In genomic region chr15:27616159-27616558, GRCm38 (mm10) we compare ENCODE assay signal across 9 mouse cellular contexts. TPM values are rescaled to one million over a fixed set of nuclear protein-coding genes. Genes with fewer than 3 reads are reported as not detected.
A peak's percentile ranks its signal among the peaks of the same experiment; 100 is the strongest.
DNase-seq lines count a peak whose midpoint lies in the region; ATAC-seq and TF ChIP-seq lines count a peak whose summit lies in the region.
"Had no signal": no experiment of that assay in that cellular context is flagged by ENCODE, and none has a peak within 500 bp of the region (broad histone marks: within the 10 kb centered on the region; RNA-seq: fewer than 3 reads in every experiment).

No protein-coding gene starts in this region.

- intact Hi-C loops in gastrocnemius, adult 2 months (cut with DNase I) = no loop called here

- H3K4me1 ChIP-seq in heart, embryonic 10.5 days = peaks cover 20% of the 10 kb centered on the region
- peaks cover 42% of the 10 kb centered on the region for H3K4me1 ChIP-seq in bone marrow macrophage, adult 2 months (ENCODE audit: control insufficient read depth, insufficient read depth, low read length)
- peaks cover 7% of the 10 kb centered on the region; the same call in 1 of the 2 replicates for H3K4me1 ChIP-seq in lung, embryonic 16.5 days (replicated peaks; ENCODE audit: control insufficient read depth, insufficient read depth, low read length)
- H3K4me1 ChIP-seq: embryonic facial prominence, embryonic 12.5 days had no signal

- no peaks in the 10 kb centered on the region for H3K27me3 ChIP-seq in heart, embryonic 10.5 days (ENCODE audit: insufficient read depth, poor library complexity, severe bottlenecking)
- no peaks in the 10 kb centered on the region for H3K27me3 ChIP-seq in lung, embryonic 16.5 days (ENCODE audit: control insufficient read depth, insufficient read depth, low read depth, low read length)
- H3K27me3 ChIP-seq: embryonic facial prominence, embryonic 12.5 days had no signal

- H3K27ac ChIP-seq in heart, embryonic 10.5 days = no peak overlapping the region
- peak overlapping the region; percentile 56 for H3K27ac ChIP-seq in bone marrow macrophage, adult 2 months (ENCODE audit: insufficient read depth, low read depth, low read length)
- H3K27ac ChIP-seq in gastrocnemius, adult 2 months = peak overlapping the region; percentile 84
- H3K27ac ChIP-seq in lung, embryonic 16.5 days (ENCODE audit: low read length) = no peak overlapping the region
- H3K27ac ChIP-seq: embryonic facial prominence, embryonic 12.5 days had no signal

- H3K4me3 ChIP-seq in heart, embryonic 10.5 days = no peak overlapping the region
- no peak overlapping the region for H3K4me3 ChIP-seq in bone marrow macrophage, adult 2 months (ENCODE audit: insufficient read depth, low read length)
- 0 out of 2 replicates have a peak overlapping the region, but pooled peaks have one; percentile 1 for H3K4me3 ChIP-seq in gastrocnemius, adult 2 months
- no peak overlapping the region for H3K4me3 ChIP-seq in lung, embryonic 16.5 days (ENCODE audit: low read length)
- H3K4me3 ChIP-seq: embryonic facial prominence, embryonic 12.5 days had no signal

- H3K4me2 ChIP-seq in lung, embryonic 16.5 days (ENCODE audit: low read depth, low read length) = no peak overlapping the region
- H3K4me2 ChIP-seq: embryonic facial prominence, embryonic 12.5 days had no signal

- TF ChIP-seq CTCF in bone marrow macrophage, adult 2 months (IDR thresholded peaks at IDR 0.05; ENCODE audit: low read depth, low read length) = no peak
- TF ChIP-seq CTCF in gastrocnemius, adult 2 months (IDR thresholded peaks at IDR 0.05) = peak; percentile 31; the same call in 1 of the 2 replicates

- H3K9ac ChIP-seq in lung, embryonic 16.5 days (ENCODE audit: low read length) = no peak overlapping the region
- H3K9ac ChIP-seq: embryonic facial prominence, embryonic 12.5 days had no signal

- ATAC-seq in lung, embryonic 16.5 days (ENCODE audit: low read depth) = peak; percentile 85

- DNase-seq in heart, adult 11 months = peak; percentile 99
- DNase-seq in heart, embryonic 10.5 days (ENCODE audit: low spot score) = no peak
- DNase-seq in gastrocnemius, adult 2 months = peak; percentile 92
- no peak for DNase-seq in embryo, embryonic 10.5 days (ENCODE audit: low spot score)
- DNase-seq in kidney, postnatal 4 days = no peak
- no peak for DNase-seq in spleen, adult 18-20 months

- WGBS in heart, embryonic 10.5 days = 80% methylated on average over 4 of the region's 4 CpGs
- 49% methylated on average over 4 of the region's 4 CpGs for WGBS in lung, embryonic 16.5 days

- TF ChIP-seq POLR2A in bone marrow macrophage, adult 2 months (IDR thresholded peaks at IDR 0.05; ENCODE audit: borderline replicate concordance, low read depth, low read length) = no peak

- H3K36me3 ChIP-seq in heart, embryonic 10.5 days = peaks cover 44% of the 10 kb centered on the region
- peaks cover 19% of the 10 kb centered on the region for H3K36me3 ChIP-seq in lung, embryonic 16.5 days (ENCODE audit: control insufficient read depth, insufficient read depth, low read length)

- no peaks in the 10 kb centered on the region for H3K9me3 ChIP-seq in heart, embryonic 10.5 days
- H3K9me3 ChIP-seq in lung, embryonic 16.5 days (ENCODE audit: control insufficient read depth, low read length) = no peaks in the 10 kb centered on the region
- H3K9me3 ChIP-seq: embryonic facial prominence, embryonic 12.5 days had no signal

RNA-seq across cellular contexts. Expression of gene Otulin, which starts 14.3 kb away (rescaled TPM):
- 25.0 and 28.3 TPM in 2 replicates for polyA plus RNA-seq in heart, embryonic 10.5 days (2016; fragmentation: Nextera tagmentation; extraction: Ambion mirVana)
- 98.6 and 100 TPM in 2 replicates for polyA plus RNA-seq in bone marrow macrophage, adult 2 months (2012; ENCODE audit: insufficient read depth, insufficient read length, missing spikeins)
- 10 to 100 TPM; 16.2 to 20.7 TPM for total RNA-seq in gastrocnemius, adult 2 months (2021)
- 13.0 and 22.4 TPM in 2 replicates for polyA plus RNA-seq in lung, embryonic 16.5 days (2015; fragmentation: Nextera tagmentation; extraction: Ambion mirVana)

Comparison
In these comparisons a context has a peak if more than half of its experiments do, and no peak if none do; other contexts are left out.
1. DNase-seq: peak in heart, adult 11 months (single experiment) and gastrocnemius, adult 2 months (single experiment); none in heart, embryonic 10.5 days (single experiment), embryo, embryonic 10.5 days (single experiment), kidney, postnatal 4 days (0 of 2) and spleen, adult 18-20 months (0 of 2).
2. H3K27ac ChIP-seq: peak in bone marrow macrophage, adult 2 months (single experiment) and gastrocnemius, adult 2 months (single experiment); none in heart, embryonic 10.5 days (single experiment) and lung, embryonic 16.5 days (single experiment).